10 mouse cellular contexts compared by ENCODE assay signal in the genomic region with DNA sequence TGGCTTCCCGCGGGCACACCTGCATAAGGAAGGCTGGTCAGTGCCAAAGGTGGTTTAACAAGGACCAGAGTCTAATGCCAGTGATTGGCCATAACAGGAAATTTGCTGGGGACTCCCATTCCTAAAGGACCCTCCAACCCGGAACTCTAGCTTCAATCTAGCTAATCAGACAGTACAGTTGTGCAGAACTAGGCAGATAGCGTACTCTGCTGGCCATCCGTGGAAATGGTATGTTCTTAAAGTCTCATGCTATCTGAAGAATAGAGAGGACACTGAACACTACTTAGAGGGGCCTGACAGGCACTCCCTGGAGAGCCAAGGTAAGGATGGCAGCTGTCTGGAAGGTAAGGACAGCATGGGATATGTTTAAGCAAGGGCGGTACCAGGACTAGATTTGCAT. TPM values are rescaled to one million over a fixed set of nuclear protein-coding genes. Genes with fewer than 3 reads are reported as not detected.
DNase-seq lines count a peak whose midpoint lies in the region; ATAC-seq and TF ChIP-seq lines count a peak whose summit lies in the region.
"Had no signal": no experiment of that assay in that cellular context is flagged by ENCODE, and none has a peak within 500 bp of the region (broad histone marks: within the 10 kb centered on the region; RNA-seq: fewer than 3 reads in every experiment).

No protein-coding gene starts in this region.

- H3K36me3 ChIP-seq in heart, postnatal 0 days (replicated peaks; ENCODE audit: control insufficient read depth, insufficient read depth, low read length): peaks cover 71% of the 10 kb centered on the region
- no peaks in the 10 kb centered on the region for H3K36me3 ChIP-seq in liver, embryonic 14.5 days (replicated peaks; ENCODE audit: control insufficient read depth, insufficient read depth, low read depth)
- peaks cover 19% of the 10 kb centered on the region for H3K36me3 ChIP-seq in liver, embryonic 11.5 days (ENCODE audit: control insufficient read depth, insufficient read depth, low read length)

- peaks cover 21% of the 10 kb centered on the region for H3K4me1 ChIP-seq in heart, postnatal 0 days (ENCODE audit: control insufficient read depth, insufficient read depth)
- peaks cover 0 to 2% of the 10 kb centered on the region in 2 experiments; a peak in 1 of 4 replicates for H3K4me1 ChIP-seq in liver, embryonic 14.5 days (replicated peaks; ENCODE audit: control insufficient read depth in 2 of 2, insufficient read depth in 2 of 2, low read length in 1 of 2)
- H3K4me1 ChIP-seq in liver, embryonic 11.5 days (replicated peaks; ENCODE audit: control insufficient read depth, insufficient read depth, low read length): peaks cover 8% of the 10 kb centered on the region

- no peak for ATAC-seq in heart, postnatal 0 days (ENCODE audit: insufficient read depth, low read depth)
- ATAC-seq in liver, embryonic 14.5 days (ENCODE audit: insufficient read depth): no peak
- ATAC-seq in liver, embryonic 11.5 days (replicated peaks; ENCODE audit: low FRiP score): no peak
- no peak for ATAC-seq in CD4-positive, CD25-positive, alpha-beta regulatory T cell, adult 4 months

- H3K9ac ChIP-seq in heart, postnatal 0 days (replicated peaks; ENCODE audit: low read depth, low read length): no peak overlapping the region
- H3K9ac ChIP-seq in liver, embryonic 14.5 days (replicated peaks): no peak overlapping the region
- no peak overlapping the region for H3K9ac ChIP-seq in liver, embryonic 11.5 days (ENCODE audit: low read depth, low read length)

- peak; percentile 45 for TF ChIP-seq CTCF in heart, postnatal 0 days (IDR thresholded peaks at IDR 0.05; ENCODE audit: low read depth)
- peak; percentile 30; the same call in 1 of the 2 replicates for TF ChIP-seq CTCF in liver, embryonic 14.5 days (IDR thresholded peaks at IDR 0.05; ENCODE audit: low read depth)

- no peak overlapping the region for H3K27ac ChIP-seq in heart, postnatal 0 days (ENCODE audit: low read depth)
- no peak overlapping the region for H3K27ac ChIP-seq in liver, embryonic 14.5 days
- H3K27ac ChIP-seq in liver, embryonic 11.5 days (ENCODE audit: low read depth, low read length): no peak overlapping the region

- H3K27me3 ChIP-seq in heart, postnatal 0 days (ENCODE audit: control insufficient read depth, insufficient read depth, low read length): no peaks in the 10 kb centered on the region
- no peaks in the 10 kb centered on the region for H3K27me3 ChIP-seq in liver, embryonic 14.5 days (ENCODE audit: control insufficient read depth, insufficient read depth, low read length)
- H3K27me3 ChIP-seq in liver, embryonic 11.5 days (replicated peaks; ENCODE audit: control insufficient read depth, insufficient read depth, low read length): no peaks in the 10 kb centered on the region

- 85% methylated on average over 6 of the region's 6 CpGs for WGBS in heart, postnatal 0 days
- WGBS in liver, embryonic 14.5 days (ENCODE audit: insufficient replicate concordance): 72% methylated on average over 6 of the region's 6 CpGs
- 78% methylated on average over 6 of the region's 6 CpGs for WGBS in liver, embryonic 11.5 days

- no peaks in the 10 kb centered on the region for H3K9me3 ChIP-seq in heart, postnatal 0 days (replicated peaks; ENCODE audit: control insufficient read depth, low read length)
- H3K9me3 ChIP-seq in liver, embryonic 14.5 days (ENCODE audit: control insufficient read depth, low read length): no peaks in the 10 kb centered on the region
- no peaks in the 10 kb centered on the region for H3K9me3 ChIP-seq in liver, embryonic 11.5 days (ENCODE audit: control insufficient read depth, low read length)

- TF ChIP-seq EP300 in heart, postnatal 0 days (IDR thresholded peaks at IDR 0.05; ENCODE audit: low read depth): no peak
- TF ChIP-seq EP300 in liver, embryonic 14.5 days (IDR thresholded peaks at IDR 0.05; ENCODE audit: low read depth): no peak

- no peak overlapping the region for H3K4me3 ChIP-seq in heart, postnatal 0 days (ENCODE audit: low read depth, low read length)
- no peak overlapping the region for H3K4me3 ChIP-seq in liver, embryonic 14.5 days (ENCODE audit: insufficient read depth in 1 of 2, low read depth in 2 of 2, low read length in 2 of 2)
- no peak overlapping the region for H3K4me3 ChIP-seq in liver, embryonic 11.5 days (ENCODE audit: low read depth, low read length)

- DNase-seq in heart, postnatal 0 days (ENCODE audit: low spot score): no peak
- DNase-seq in heart, adult 11 months: no peak
- DNase-seq in liver, embryonic 14.5 days (ENCODE audit: low read depth in 3 of 3, low spot score in 3 of 3): no peak
- DNase-seq in liver, embryonic 11.5 days (ENCODE audit: low spot score): no peak
- DNase-seq in ES-CJ7 (ENCODE audit: low read depth, low spot score): peak; percentile 55
- peak; percentile 70 to 80 for DNase-seq in cerebellum, postnatal 14 days
- no peak for DNase-seq in ovary, postnatal 14 days (ENCODE audit: low spot score)
- DNase-seq: kidney, adult 18-20 months had no signal

- H3K4me2 ChIP-seq in heart, postnatal 0 days (ENCODE audit: low read depth, low read length): no peak overlapping the region
- no peak overlapping the region for H3K4me2 ChIP-seq in liver, embryonic 14.5 days (ENCODE audit: low read depth)
- H3K4me2 ChIP-seq in liver, embryonic 11.5 days: no peak overlapping the region

RNA-seq across cellular contexts. Expression of a gene that starts 8.8 kb away (rescaled TPM):
- total RNA-seq in heart, postnatal 0 days (2014; rRNA removed; ENCODE audit: low replicate concordance): 74.5 and 94.2 TPM in 2 replicates
- 86.3 and 104 TPM in 2 replicates for polyA plus RNA-seq in heart, postnatal 0 days (2015; fragmentation: Nextera tagmentation; extraction: Ambion mirVana)
- 3.3 and 4.5 TPM in 2 replicates for polyA plus RNA-seq in liver, embryonic 14.5 days (2012; rRNA removed)
- 7.4 and 8.7 TPM in 2 replicates for polyA plus RNA-seq in liver, embryonic 14.5 days (2014; fragmentation: Nextera tagmentation; extraction: Ambion mirVana)
- polyA plus RNA-seq in liver, embryonic 11.5 days (2014; fragmentation: Nextera tagmentation; extraction: Ambion mirVana): 27.0 and 29.3 TPM in 2 replicates
- under 1 TPM; 0.16 to 0.65 TPM for polyA plus RNA-seq in CD4-positive, CD25-positive, alpha-beta regulatory T cell, adult 4 months (2017; shearing (Covaris generic))

RNA-seq across cellular contexts. Expression of a gene that starts 17.1 kb away (rescaled TPM):
- 147 and 156 TPM in 2 replicates for total RNA-seq in heart, postnatal 0 days (2014; rRNA removed; ENCODE audit: low replicate concordance)
- 129 and 130 TPM in 2 replicates for polyA plus RNA-seq in heart, postnatal 0 days (2015; fragmentation: Nextera tagmentation; extraction: Ambion mirVana)
- polyA plus RNA-seq in liver, embryonic 14.5 days (2012; rRNA removed): 8.5 and 12.2 TPM in 2 replicates
- polyA plus RNA-seq in liver, embryonic 14.5 days (2014; fragmentation: Nextera tagmentation; extraction: Ambion mirVana): 9.4 and 10.3 TPM in 2 replicates
- 27.9 and 35.9 TPM in 2 replicates for polyA plus RNA-seq in liver, embryonic 11.5 days (2014; fragmentation: Nextera tagmentation; extraction: Ambion mirVana)
- polyA plus RNA-seq in CD4-positive, CD25-positive, alpha-beta regulatory T cell, adult 4 months (2017; shearing (Covaris generic)): 1 to 10 TPM; 7.6 to 8.9 TPM

RNA-seq across cellular contexts. Expression of a gene that starts 27.0 kb away (rescaled TPM):
- total RNA-seq in heart, postnatal 0 days (2014; rRNA removed; ENCODE audit: low replicate concordance): 7.1 and 9.4 TPM in 2 replicates
- polyA plus RNA-seq in heart, postnatal 0 days (2015; fragmentation: Nextera tagmentation; extraction: Ambion mirVana): 12.4 and 12.8 TPM in 2 replicates
- 0.23 and 0.31 TPM in 2 replicates for polyA plus RNA-seq in liver, embryonic 14.5 days (2012; rRNA removed)
- 0.27 and 0.38 TPM in 2 replicates for polyA plus RNA-seq in liver, embryonic 14.5 days (2014; fragmentation: Nextera tagmentation; extraction: Ambion mirVana)
- 0.45 and 0.52 TPM in 2 replicates for polyA plus RNA-seq in liver, embryonic 11.5 days (2014; fragmentation: Nextera tagmentation; extraction: Ambion mirVana)
- under 1 TPM in 1 of 2 experiments, not detected in 1; 0.13 TPM for polyA plus RNA-seq in CD4-positive, CD25-positive, alpha-beta regulatory T cell, adult 4 months (2017; shearing (Covaris generic))

RNA-seq across cellular contexts. Expression of a gene that starts 43.5 kb away (rescaled TPM):
- total RNA-seq in heart, postnatal 0 days (2014; rRNA removed; ENCODE audit: low replicate concordance): 0.08 and 0.19 TPM in 2 replicates
- 0.10 and 0.11 TPM in 2 replicates for polyA plus RNA-seq in heart, postnatal 0 days (2015; fragmentation: Nextera tagmentation; extraction: Ambion mirVana)
- polyA plus RNA-seq in liver, embryonic 14.5 days (2012; rRNA removed): 0.06 and 0.11 TPM in 2 replicates
- 0.04 and 0.13 TPM in 2 replicates for polyA plus RNA-seq in liver, embryonic 14.5 days (2014; fragmentation: Nextera tagmentation; extraction: Ambion mirVana)
- 0.27 TPM in 2 replicates for polyA plus RNA-seq in liver, embryonic 11.5 days (2014; fragmentation: Nextera tagmentation; extraction: Ambion mirVana)
- polyA plus RNA-seq in CD4-positive, CD25-positive, alpha-beta regulatory T cell, adult 4 months (2017; shearing (Covaris generic)): under 1 TPM in 1 of 2 experiments, not detected in 1; 0.20 TPM
- total RNA-seq: gastrocnemius, adult 8-10 months had no signal

Comparison
In these comparisons a context has a peak if more than half of its experiments do, and no peak if none do; other contexts are left out.
1. DNase-seq: peak in ES-CJ7 (single experiment) and cerebellum, postnatal 14 days (2 of 2); none in heart, postnatal 0 days (single experiment), heart, adult 11 months (single experiment), liver, embryonic 14.5 days (0 of 3), liver, embryonic 11.5 days (single experiment) and ovary, postnatal 14 days (single experiment).